Mouse (Mus musculus) adipose tissue, adult 10 weeks (tissue): Measurements from ENCODE around the gene Plcb2. TPM values are rescaled to one million over a fixed set of nuclear protein-coding genes. Genes with fewer than 3 reads are reported as not detected.

Source experiments
- polyA plus RNA-seq: library from polyadenylated mRNA; stranded (reverse); fragments of 350-450 nt; fragmentation: Illumina TruSeq; extraction: RNeasy Lipid Tissue Mini Kit (QIAGEN cat#74804); gene quantifications from one replicate; pipeline ENCODE4 v1.2.3, GENCODE M21; 2014; ENCODE audit warnings: low read depth, low replicate concordance

Plcb2 gene
- polyA plus RNA-seq: 1.7 TPM

GRCm38 (mm10) chr2:118728337-118728736, at the start of gene Plcb2:
Plcb2 (minus strand) TSS chr2:118728438.

GRCm38 (mm10) chr2:118772158-118772874, 44.1 kb upstream of the Plcb2 start, which contains the start of gene Phgr1:
Phgr1 (plus strand) TSS chr2:118772769.

GRCm38 (mm10) chr2:118761906-118762783, 33.9 kb upstream of the Plcb2 start, which contains the start of gene Ccdc9b:
Ccdc9b (minus strand) TSS chr2:118762661.

GRCm38 (mm10) chr2:118745232-118745884, 17.1 kb upstream of the Plcb2 start, which contains the start of gene Inafm2:
Inafm2 (plus strand) TSS chr2:118745758.

GRCm38 (mm10) chr2:118703913-118704730, 24.1 kb downstream of the Plcb2 start, which contains the start of gene Ankrd63:
Ankrd63 (minus strand) TSS chr2:118703963.

GRCm38 (mm10) chr2:118662902-118663803, 65.1 kb downstream of the Plcb2 start, which contains the start of gene Pak6:
Pak6 (plus strand) TSS chr2:118663303.

Other genes with a start within 250 kb of the Plcb2 start
- gene Srp14, start 248.7 kb downstream of the Plcb2 start, polyA plus RNA-seq: 198 TPM
- gene Bmf, start 178.8 kb downstream of the Plcb2 start, polyA plus RNA-seq: 19.4 TPM
- gene Bub1b, start 130.2 kb downstream of the Plcb2 start, polyA plus RNA-seq: 2.7 TPM
- 1.5 TPM for gene Pak6, start 65.1 kb downstream of the Plcb2 start, polyA plus RNA-seq
- gene Ankrd63, start 24.5 kb downstream of the Plcb2 start, polyA plus RNA-seq: not detected
- 20.1 TPM for gene Inafm2, start 17.3 kb upstream of the Plcb2 start, polyA plus RNA-seq
- gene Ccdc9b, start 34.2 kb upstream of the Plcb2 start, polyA plus RNA-seq: 13.0 TPM
- not detected for gene Phgr1, start 44.3 kb upstream of the Plcb2 start, polyA plus RNA-seq
- gene Disp2, start 51.3 kb upstream of the Plcb2 start, polyA plus RNA-seq: 1.5 TPM
- 6.8 TPM for gene Knstrn, start 85.6 kb upstream of the Plcb2 start, polyA plus RNA-seq
- gene Ivd, start 133.5 kb upstream of the Plcb2 start, polyA plus RNA-seq: 187 TPM
- gene Bahd1, start 171.9 kb upstream of the Plcb2 start, polyA plus RNA-seq: 24.3 TPM
- gene Chst14, start 198.1 kb upstream of the Plcb2 start, polyA plus RNA-seq: 7.8 TPM